Mouse (Mus musculus) stomach, postnatal 0 days (tissue): ENCODE data around the gene Clasp1.

Experiments used
- CTCF ChIP-seq: IDR thresholded peaks from 2 replicates; pipeline ENCODE4 v1.5.1; 2016; ENCODE audit warnings: antibody characterized with exemption, low read depth, mild to moderate bottlenecking, moderate library complexity
- EP300 ChIP-seq: optimal IDR thresholded peaks from 2 replicates; pipeline ENCODE3; 2016; ENCODE audit warnings: antibody characterized with exemption

GRCm38 (mm10) chr1:118417047-118417730, 28.3 kb downstream of the Clasp1 start:
- no peak for TF ChIP-seq CTCF
- TF ChIP-seq EP300, result no peak
